Mouse (Mus musculus) right cerebral cortex, postnatal 36 days (tissue): ENCODE results near the gene Fbxo34.

ENCODE experiments used
- DNase-seq, 2 experiments: peaks; one replicate each; pipeline ENCODE4 v3.0.0; 2022; ENCODE audit warnings: low spot score in 2 of 2, mixed read lengths in 1 of 2

Fbxo34 gene

DNA sequence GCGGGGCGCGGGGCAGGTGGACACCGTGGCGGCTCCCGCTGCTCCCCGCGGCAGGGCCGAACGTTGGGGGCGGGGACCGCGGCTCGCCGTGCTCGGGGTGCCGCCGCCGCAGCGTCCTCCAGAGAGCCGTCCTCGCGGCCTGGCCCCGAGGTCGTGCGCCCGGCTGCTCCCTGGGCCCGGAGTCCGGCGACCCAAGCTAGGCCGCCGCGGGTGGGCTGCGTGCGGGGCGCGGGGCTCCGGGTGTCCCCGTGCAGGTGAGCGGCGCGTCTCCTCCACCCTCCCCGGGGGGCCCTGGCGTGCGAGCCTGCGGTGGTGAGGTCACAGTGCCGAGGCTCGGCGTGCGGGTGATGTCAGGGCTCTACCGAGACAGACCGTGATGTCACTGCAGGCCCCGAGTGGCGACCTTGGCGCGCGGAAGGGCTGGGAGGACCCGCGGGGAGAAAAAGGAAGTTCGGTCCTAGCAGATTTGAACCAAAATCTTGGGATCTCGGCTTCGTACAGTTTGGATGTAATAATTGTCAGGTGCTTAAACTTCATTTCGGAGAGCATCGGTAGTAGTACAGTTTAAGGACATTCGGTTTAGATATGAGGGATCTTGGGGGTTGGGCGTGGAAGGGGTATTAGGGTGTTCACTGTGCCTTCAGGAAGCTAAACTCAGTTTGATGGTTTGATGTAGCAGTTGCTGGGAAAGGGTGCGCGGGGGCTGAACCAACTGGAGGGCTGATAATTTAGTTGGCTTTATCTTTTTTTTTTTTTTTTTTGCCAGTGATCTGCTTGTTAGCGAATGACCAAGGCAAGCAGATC lies 22.7 kb downstream of the Fbxo34 start:
- peak in 1 of 2 experiments; percentile 52 for DNase-seq

DNA sequence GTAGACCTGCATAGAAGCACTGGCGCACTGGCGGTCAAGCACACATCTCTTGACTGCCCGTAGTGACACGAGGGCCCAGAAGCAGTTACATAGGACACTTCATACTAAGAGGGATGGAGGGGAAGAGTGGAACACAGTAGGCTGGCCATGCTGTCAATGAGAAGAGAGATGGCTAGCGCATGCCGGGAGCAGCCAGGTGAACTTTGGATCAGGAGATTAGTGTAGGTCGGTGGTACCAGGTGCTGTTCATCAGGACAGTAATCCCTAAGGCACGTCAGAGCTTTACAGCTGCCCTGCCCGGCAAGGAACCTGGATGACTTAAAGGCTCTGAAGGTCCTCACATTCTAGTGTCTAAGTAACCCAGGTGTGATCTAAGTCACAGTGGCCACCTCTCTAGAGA lies 23.7 kb downstream of the Fbxo34 start:
- no peak for DNase-seq

DNA sequence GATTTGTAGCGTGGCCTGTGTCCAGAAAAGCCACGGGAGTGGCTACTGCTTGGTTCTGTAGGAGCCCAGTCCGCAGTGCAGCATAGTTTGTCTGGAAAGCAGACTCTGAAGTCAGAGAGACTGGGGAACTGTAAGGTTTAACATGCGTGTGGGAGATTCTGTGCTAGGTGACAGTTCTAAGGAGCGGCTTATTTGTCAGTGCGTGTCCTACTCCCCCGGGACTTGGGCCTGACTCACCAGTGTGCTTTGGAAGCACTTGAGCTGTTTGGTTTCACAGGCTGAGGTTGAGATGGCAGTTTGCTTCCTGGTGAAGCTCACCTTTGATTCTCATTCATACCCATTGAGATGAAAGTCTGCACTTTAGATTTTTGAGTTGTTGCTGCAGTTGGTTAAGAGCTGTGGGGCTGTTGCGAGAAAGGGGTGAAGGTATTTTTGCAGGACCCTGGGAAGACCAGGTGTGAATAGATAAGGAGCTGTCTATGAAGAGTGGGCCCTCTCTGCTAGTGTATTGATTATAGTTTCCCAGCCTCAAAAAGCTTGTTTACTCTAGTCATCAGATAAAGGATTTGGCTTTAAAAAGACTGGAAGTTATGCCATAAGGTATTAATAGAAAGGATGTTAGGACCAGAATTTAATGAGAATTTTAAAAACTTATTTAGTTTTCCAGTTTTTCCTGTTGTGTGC lies 24.5 kb downstream of the Fbxo34 start:
- DNase-seq: peak; percentile 41 to 60

DNA sequence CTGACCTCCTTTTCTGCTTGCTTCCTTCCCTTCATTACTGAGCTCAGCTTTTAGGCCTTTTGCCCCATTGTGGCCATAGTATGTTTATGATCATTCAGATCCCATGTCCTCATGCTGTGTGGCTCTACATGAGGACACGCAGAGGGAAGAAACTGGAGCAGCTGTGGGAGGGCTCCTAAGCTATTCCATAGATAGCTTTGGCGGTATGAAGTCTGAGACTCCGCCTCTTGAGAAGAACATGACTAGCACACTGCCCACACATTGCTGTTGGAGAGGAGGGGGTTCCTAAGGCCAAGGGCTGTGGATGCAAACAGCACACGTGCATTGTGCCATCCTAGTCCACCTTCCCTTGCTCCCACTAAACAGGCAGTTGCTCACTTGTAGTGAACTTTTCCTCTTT lies 26.0 kb downstream of the Fbxo34 start:
- peak in 1 of 2 experiments; percentile 52 for DNase-seq

DNA sequence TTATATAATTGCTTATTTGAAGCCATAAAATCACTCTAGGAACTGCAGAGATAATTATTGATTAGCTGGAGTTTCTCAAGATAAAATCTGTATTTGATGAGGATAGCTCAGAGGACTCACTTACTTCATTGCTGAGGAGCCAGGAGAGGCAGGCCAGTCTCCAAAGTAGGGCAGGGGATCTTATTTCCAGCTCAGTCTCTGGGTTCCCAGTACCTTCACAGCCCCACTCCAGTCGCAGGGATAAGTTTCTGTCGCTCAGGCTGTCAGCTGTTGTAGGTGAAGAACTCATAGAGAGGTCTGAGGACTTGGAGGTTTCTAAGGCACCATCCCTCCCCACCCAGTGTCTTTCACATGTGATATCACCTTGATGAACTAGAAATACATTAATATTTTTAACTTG lies 27.5 kb downstream of the Fbxo34 start:
- no peak for DNase-seq

DNA sequence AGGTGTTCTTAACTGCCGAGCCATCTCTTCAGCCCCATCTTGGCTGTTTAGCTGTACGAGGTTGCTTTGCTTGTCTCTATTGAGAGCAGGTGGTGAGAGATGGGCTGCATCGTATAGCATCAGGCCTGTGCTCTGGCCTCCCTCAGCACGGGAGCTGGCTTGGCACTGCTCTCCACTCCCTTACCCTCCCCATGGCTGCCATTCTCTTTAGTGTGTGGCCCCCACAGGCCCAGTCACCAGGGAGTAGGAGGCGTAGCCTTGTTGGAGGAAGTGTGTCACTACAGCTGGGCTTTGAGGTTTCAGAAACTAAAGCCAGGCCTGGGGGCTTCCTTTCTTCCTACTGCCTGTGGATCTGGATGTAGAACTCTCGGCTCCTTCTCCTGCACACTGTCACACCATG lies 32.0 kb downstream of the Fbxo34 start:
- DNase-seq: no peak

DNA sequence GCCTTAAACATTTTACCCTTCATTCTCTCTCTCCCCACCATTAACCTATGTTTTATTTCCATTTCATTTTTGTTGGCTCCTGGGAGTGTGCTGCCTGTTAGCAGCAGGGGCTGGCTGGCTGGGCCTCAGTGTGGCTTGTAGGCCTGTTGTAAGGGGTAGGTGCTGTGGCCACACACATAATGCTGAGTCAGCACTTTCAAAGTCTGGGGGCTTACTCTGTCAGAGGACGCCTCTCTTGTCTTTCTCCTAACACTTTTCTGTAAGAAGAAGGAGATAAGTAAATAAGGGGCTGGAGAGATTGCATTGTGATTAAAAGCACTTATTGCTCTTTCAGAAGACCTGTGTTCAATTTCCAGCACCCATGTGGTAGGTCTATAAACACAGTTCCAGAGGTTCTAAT lies 32.9 kb downstream of the Fbxo34 start:
- DNase-seq: no peak

DNA sequence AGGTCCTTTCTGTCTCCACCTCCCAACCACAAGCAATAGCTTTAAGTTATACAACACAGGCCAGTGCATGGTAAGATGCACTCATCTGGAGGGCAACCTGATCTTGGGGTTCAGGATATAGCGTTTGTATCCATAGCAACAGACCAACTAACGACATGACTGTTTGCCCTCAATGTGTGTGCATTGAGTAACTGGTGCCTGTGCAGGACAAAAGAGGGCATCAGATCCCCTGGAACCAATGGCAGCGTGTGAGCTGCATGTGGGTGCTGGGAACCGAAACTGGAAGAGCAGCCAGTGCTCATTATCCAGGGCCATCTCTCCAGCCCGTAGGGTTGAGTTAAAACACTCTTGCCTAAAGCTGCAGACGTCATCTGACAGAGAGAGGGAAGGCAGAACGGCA lies 38.5 kb downstream of the Fbxo34 start:
- no peak for DNase-seq

DNA sequence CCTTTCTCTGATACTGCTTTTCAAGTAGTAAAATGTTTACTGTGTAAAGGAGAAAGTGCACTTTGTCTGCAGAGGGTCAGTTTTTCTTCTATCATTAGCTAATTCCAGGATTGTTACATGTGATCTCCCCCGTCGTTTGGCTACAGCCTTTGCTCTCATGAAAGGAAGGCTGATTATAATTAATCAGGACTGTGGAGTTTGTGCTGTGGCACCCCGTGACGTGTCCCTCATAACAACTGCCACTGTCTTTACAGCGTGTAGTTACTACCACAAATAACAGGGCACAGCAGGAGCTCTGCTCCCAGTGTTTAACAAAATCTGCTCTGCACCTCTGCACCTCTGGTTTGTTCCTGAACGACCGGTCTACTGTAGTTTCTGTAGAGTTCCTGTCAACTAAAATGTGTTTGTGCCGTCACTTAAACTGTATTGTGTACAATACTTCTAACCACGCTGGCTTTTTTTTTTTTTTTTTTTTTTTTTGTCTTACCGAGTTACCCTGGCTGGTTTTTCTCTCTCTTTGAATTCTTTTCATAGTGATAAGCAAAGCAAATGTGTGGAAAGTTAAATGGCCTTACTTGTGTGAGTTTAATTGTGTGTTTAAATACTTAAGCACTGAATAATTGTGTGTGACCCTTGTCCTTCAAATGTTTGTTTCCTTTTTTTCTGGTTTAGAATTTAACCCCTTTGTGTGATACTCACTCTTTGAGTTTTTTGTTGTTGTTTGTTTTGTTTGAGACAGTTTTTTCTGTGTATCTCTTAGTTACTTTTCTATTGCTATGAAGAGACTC lies 39.3 kb downstream of the Fbxo34 start:
- DNase-seq: no peak

DNA sequence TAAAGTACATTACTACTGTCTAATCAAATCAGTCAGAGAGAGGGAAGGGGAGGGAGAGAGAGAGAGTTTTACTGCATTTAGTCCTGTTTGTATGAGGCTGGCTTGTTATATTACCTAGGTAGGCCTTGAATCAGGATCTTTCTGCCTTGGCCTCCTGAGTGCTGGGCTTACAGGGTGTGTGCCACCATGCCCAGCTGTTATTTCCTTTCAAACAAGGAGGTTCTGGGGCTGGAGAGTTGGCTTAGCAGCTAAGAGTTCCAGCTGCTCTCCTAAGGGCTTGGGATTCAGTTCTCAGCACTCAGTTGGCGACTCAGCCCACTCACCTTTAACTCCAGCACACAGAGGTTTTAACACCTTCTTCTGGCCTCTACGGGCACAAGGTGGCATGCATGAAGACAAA lies 40.5 kb downstream of the Fbxo34 start:
- DNase-seq: no peak

DNA sequence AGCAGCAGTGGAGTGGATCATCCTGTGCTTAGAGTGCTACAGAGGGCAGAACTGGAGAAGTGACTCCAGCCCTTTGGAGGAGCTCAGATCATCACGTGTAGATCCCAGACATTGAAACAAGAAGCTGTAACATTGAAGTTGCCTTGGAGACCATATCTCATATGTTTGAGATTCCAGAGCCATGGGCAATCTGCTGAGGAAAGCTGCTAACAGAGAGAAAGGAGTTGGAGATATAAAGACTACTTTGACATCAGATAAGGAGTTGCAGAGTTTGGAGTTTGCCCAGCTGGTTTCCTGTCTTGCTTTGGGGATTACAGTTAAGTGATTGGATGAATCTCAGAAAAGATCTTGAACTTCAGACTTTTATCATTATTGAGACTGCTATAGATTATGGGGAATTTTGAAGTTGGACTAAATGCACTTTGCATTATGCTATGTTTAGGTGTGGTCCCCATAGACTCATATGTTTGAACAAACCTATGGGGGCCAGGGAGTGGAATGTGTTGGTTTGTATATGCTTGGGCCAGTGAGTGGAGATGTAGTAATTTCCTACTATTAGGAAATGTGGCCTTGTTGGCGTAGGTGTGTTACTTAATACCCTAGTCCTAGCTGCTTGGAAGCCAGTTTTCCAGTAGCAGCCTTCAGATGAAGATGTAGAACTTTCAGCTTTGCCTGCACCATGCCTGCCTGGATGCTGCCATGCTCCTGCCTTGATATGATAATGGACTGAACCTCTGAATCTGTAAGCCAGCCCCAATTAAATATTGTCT lies 43.6 kb downstream of the Fbxo34 start:
- DNase-seq: no peak

DNA sequence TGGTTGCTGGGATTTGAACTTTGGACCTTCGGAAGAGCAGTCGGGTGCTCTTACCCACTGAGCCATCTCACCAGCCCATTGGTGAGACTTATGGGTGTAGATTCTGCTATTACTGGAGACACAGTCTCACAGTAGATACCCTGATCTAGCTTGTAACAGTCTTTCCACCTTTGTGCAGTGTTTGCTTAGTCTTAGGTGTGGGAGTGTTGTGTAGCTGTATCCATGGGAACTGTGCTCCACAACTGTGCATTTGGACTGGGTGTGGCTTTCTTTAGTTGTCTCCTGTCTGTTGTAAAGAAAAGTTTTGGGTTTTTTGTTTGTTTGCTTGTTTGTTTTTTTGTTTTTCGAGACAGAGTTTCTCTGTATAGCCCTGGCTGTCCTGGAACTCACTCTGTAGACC lies 45.7 kb downstream of the Fbxo34 start:
- DNase-seq: no peak

DNA sequence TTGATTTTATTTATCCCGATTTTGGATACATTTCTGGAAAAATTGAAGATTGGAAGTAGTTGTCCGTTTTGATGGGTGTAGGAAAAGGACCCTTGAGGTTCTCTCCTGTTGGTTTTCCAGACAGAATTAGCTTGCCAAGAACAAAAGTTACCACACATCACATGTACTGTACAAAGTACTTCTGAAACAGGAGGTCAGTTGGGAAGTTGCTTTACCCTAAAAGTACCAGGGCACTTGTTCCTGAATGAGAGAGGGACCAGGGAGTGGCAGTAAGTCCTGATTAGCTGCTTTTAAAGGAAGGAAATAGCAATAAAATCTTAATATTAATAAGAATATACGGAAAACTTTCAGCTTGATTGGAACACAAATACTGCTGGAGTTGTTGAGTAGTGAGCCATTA lies 46.9 kb downstream of the Fbxo34 start:
- DNase-seq: no peak

DNA sequence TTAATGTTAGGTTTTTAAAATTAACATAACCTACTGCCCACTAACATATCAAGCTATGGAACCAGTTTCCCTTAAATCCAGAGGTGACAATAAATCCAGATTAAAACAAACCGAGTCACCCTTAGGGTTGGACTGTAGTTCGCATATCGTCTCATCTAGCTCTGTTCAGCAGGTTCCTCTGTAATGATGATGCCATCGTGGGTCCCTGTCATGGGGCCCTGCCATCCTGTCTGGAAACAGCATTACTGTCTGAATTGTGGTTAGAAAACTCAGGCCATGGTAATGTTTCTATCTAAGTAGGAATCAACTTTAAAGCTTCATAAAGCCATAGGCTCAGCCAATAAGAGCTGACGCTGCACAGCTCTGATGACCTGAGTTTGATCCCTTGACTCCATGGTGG lies 48.4 kb downstream of the Fbxo34 start:
- DNase-seq: no peak

DNA sequence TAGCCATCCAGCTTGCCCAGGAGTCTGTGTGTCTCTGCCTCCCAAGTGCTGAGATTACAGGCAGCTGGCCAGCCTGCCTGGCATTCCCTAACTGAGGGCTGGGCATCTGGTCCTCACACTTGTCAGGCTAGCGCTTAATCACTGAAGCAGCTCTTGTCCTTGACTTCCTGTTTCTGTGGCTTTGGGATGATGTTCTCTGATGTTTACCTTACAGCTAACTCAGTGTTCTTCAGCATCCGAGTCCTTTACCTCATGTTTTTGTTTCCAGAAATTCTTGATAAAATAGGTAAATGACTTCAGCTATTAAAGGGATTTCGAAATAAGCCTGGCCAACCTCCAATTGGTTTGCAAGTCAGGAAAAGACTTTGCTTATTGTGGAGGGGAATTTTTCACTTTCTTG lies 53.8 kb downstream of the Fbxo34 start:
- DNase-seq: no peak

DNA sequence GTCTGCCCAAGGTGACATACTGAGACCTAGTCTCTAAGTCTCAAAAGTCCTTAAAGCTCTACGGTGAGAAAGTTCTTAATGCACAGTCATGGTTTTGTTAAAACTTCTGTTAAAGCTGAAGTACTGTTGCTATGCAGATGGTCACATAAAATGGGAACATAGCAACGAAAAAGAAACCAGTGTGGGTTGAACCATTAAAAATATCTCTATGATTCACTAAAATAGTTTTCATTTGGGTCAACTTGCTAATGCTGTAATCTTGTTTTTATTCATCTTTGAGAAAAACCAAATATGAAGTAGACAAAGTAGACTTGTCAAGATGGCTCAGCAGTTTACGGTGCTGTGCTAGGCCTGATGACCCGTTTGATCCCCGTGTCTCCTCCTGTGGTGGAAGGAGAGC lies 56.5 kb downstream of the Fbxo34 start:
- DNase-seq: no peak

DNA sequence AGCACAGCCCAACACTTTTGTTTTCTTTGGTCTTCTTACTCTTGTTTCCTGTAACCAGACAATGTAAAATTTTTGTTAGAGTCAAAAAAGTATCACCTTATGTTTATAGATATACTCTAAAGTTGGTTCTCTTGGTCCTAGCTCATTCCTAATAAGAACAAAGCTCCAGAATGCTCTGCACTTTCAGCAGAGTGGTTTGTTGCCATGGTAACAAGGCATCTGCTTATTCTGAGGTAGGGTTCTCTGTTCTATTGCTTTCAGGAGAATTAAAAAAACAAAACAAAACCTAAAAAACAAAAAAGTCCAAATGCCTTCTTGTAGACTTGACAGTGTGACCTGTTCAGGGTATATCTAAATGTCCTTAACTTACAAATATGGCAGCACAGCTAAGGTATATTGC lies 57.8 kb downstream of the Fbxo34 start:
- no peak for DNase-seq

DNA sequence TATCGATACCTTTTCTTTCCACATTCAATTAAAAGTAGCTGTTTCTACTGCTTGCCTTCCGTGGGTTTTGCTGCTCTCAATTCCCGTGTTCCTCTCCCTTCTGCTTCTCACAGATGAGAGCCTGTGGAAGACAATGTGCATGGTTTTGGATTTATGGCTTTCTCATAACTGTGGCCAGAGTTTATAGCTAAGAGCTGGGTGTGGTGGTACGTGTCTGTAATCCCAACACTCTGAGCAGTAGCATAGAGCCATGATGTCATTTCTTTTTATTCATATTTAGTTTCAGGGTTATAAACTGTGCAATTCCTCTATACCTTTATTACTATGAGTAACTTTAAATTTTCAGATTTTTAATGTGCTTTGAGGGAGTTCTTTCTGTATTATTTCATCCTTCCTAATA lies 60.0 kb downstream of the Fbxo34 start:
- DNase-seq: no peak

DNA sequence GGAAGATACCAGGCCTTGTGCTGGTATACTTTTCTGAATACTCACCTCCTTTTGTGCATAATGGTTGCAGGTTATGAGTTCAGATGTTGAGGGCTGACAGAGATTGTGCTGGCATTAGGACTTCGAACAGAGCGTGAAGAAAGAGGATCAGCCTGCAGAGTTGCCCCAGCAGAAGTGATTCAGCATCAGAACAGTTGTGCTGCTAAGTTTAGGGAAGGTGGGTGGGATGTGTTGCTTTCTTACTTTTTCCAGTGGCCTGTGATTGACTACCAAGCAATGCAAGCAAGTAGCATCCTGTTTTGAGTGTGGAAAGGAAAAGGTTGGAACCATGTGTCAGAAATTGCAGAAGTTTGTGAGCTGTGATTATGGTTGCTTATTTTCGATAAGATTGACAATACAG lies 63.4 kb downstream of the Fbxo34 start:
- DNase-seq: peak; percentile 23 to 67

DNA sequence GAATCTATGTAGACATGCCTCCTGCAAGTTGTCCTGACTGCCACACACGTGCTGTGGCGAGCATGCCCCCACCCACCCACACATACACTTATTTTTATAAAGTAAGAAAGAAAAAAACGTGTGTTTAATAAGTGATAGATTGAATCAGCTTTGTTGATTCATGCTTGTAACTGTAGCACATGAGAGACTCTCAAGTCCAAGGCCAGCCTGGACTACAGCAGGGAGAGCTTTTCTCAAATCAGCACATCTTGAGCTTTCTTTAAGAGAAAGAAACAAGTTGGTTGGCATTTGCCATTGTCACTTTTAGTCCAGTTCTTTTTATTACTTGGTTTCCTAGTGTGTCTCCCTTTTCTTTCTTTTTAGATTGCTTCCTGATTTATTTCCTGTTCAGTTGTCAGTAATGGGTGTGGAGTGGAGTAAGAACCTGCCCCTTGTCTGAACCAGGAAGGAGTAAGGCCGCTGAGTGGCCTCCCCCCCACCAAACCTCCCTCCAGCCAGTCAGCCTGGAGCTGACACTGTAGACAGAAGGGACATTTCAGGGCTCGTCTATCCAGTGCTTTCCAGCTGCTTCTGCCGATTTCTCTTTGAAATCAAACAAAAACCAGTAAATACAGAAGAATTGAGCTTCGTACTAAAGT lies 64.7 kb downstream of the Fbxo34 start:
- no peak for DNase-seq

DNA sequence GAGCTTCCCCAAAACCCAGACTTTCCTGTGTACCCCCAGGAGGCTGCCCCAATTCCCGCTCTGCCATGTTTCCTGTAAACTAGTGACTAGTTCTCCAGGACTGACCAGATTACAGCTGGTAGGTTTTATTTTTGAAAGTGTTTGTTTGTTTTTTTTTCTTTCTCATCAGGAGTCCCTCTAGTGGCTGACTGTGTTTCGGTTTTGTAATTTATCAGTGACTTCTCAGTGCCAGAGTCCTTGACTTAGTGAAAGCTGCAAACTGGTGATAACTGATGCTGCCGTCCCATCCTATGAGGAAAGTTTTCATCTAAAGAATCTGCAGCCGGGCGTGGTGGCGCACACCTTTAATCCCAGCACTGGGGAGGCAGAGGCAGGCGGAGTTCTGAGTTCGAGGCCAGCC lies 65.4 kb downstream of the Fbxo34 start:
- DNase-seq: no peak
